In the genomic region with DNA sequence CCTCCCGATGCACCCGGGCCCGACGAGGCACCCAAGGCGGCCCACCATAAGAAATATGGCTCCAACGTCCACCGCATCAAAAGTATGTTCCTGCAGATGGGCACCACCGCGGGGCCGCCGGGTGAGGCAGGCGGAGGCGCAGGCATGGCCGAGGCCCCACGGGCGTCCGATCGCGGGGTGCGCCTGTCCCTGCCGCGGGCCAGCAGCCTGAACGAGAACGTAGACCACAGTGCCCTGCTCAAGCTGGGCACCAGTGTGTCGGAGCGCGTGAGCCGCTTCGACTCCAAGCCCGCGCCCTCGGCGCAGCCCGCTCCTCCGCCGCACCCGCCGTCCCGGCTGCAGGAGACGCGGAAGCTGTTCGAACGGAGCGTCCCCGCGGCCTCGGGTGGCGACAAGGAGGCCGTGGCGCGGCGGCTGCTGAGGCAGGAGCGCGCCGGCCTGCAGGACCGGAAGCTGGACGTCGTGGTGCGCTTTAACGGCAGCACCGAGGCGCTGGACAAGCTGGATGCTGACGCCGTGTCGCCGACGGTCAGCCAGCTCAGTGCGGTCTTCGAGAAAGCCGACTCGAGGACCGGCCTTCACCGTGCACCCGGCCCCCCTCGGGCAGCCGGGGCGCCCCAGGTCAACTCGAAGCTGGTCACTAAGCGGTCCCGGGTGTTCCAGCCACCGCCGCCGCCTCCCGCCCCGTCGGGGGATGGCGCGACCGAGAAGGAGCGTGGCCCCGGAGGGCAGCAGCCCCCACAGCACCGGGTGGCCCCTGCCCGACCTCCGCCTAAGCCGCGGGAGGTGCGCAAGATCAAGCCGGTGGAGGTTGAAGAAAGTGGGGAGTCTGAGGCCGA, we compare ENCODE assay signal across 8 mouse cellular contexts. TPM values are rescaled to one million over a fixed set of nuclear protein-coding genes. Genes with fewer than 3 reads are reported as not detected.
DNase-seq lines count a peak whose midpoint lies in the region; ATAC-seq and TF ChIP-seq lines count a peak whose summit lies in the region.

No protein-coding gene starts in this region.

- 2% methylated on average over 99 of the region's 99 CpGs for WGBS in forebrain, embryonic 14.5 days
- WGBS in intestine, postnatal 0 days: under 1% methylated on average over 99 of the region's 99 CpGs
- 1% methylated on average over 92 of the region's 99 CpGs for WGBS in lung, postnatal 0 days
- WGBS in spleen, adult 2 months: under 1% methylated on average over 98 of the region's 99 CpGs

- peak; percentile 21; the same call in 1 of the 2 replicates for TF ChIP-seq CTCF in intestine, postnatal 0 days (IDR thresholded peaks at IDR 0.05; ENCODE audit: low read depth)
- no peak for TF ChIP-seq CTCF in lung, postnatal 0 days (IDR thresholded peaks at IDR 0.05)
- TF ChIP-seq CTCF in spleen, adult 2 months (IDR thresholded peaks at IDR 0.05; ENCODE audit: extremely low read depth, insufficient read depth, insufficient read length, insufficient replicate concordance): no peak

- H3K36me3 ChIP-seq in forebrain, embryonic 14.5 days (ENCODE audit: control insufficient read depth, insufficient read depth, low read length): peaks cover 20% of the 10 kb centered on the region
- peaks cover 10% of the 10 kb centered on the region for H3K36me3 ChIP-seq in intestine, postnatal 0 days (ENCODE audit: control insufficient read depth, insufficient read depth)
- peaks cover 4% of the 10 kb centered on the region; the same call in 1 of the 2 replicates for H3K36me3 ChIP-seq in lung, postnatal 0 days (ENCODE audit: insufficient read depth, low read length)
- peaks cover 1% of the 10 kb centered on the region; the same call in 1 of the 2 replicates for H3K36me3 ChIP-seq in spleen, adult 2 months (ENCODE audit: control insufficient read depth, insufficient read depth, low read length)

- H3K4me2 ChIP-seq in forebrain, embryonic 14.5 days (ENCODE audit: low read length): peak overlapping the region; percentile 99
- H3K4me2 ChIP-seq in intestine, postnatal 0 days (replicated peaks; ENCODE audit: low read depth): peak overlapping the region; percentile 94
- peak overlapping the region; percentile 94 for H3K4me2 ChIP-seq in lung, postnatal 0 days (replicated peaks; ENCODE audit: low read depth, low read length)

- DNase-seq in layer of hippocampus, postnatal 10 days (ENCODE audit: low spot score in 2 of 2): peak; percentile 60 to 63
- DNase-seq in layer of hippocampus, adult 8-10 months (ENCODE audit: low spot score in 2 of 2): no peak
- DNase-seq in adrenal gland, postnatal 25 days: peak; percentile 69
- DNase-seq in forebrain, embryonic 14.5 days (ENCODE audit: low spot score): peak; percentile 27
- DNase-seq in lung, postnatal 0 days (ENCODE audit: low spot score): peak; percentile 46
- DNase-seq in spleen, adult 2 months (ENCODE audit: low read depth in 1 of 2, low spot score in 2 of 2): peak in 1 of 2 experiments; percentile 50
- no peak for DNase-seq in left cerebral cortex, adult 9 months (ENCODE audit: low spot score in 2 of 2)

- no peaks in the 10 kb centered on the region for H3K9me3 ChIP-seq in forebrain, embryonic 14.5 days (replicated peaks; ENCODE audit: control insufficient read depth, low read length)
- no peaks in the 10 kb centered on the region for H3K9me3 ChIP-seq in intestine, postnatal 0 days (ENCODE audit: control insufficient read depth)
- H3K9me3 ChIP-seq in lung, postnatal 0 days (ENCODE audit: low read length): no peaks in the 10 kb centered on the region

- H3K9ac ChIP-seq in forebrain, embryonic 14.5 days (ENCODE audit: low read length): peak overlapping the region; percentile 94
- H3K9ac ChIP-seq in intestine, postnatal 0 days (ENCODE audit: low read depth, low read length): peak overlapping the region; percentile 83
- H3K9ac ChIP-seq in lung, postnatal 0 days (replicated peaks; ENCODE audit: low read depth): peak overlapping the region; percentile 68

- H3K4me1 ChIP-seq in forebrain, embryonic 14.5 days (ENCODE audit: control insufficient read depth, insufficient read depth, low read length): peaks cover 45% of the 10 kb centered on the region
- H3K4me1 ChIP-seq in intestine, postnatal 0 days (replicated peaks; ENCODE audit: control insufficient read depth, insufficient read depth, low read length): peaks cover 33% of the 10 kb centered on the region
- peaks cover 39% of the 10 kb centered on the region; the same call in 1 of the 2 replicates for H3K4me1 ChIP-seq in lung, postnatal 0 days (ENCODE audit: insufficient read depth, low read depth, low read length)
- peaks cover 17% of the 10 kb centered on the region for H3K4me1 ChIP-seq in spleen, adult 2 months (ENCODE audit: control insufficient read depth, insufficient read depth, insufficient read length)

- no peak for TF ChIP-seq POLR2A in spleen, adult 2 months (IDR thresholded peaks at IDR 0.05; ENCODE audit: low read depth, low read length)

- 0 out of 2 replicates have a peak, but pooled peaks have one; percentile 10 for ATAC-seq in forebrain, embryonic 14.5 days
- peak; percentile 8; the same call in 1 of the 2 replicates for ATAC-seq in intestine, postnatal 0 days
- peak; percentile 3; the same call in 1 of the 2 replicates for ATAC-seq in lung, postnatal 0 days

- H3K27ac ChIP-seq in forebrain, embryonic 14.5 days (ENCODE audit: low read depth, low read length): peak overlapping the region; percentile 94
- H3K27ac ChIP-seq in intestine, postnatal 0 days (ENCODE audit: low read depth, low read length): peak overlapping the region; percentile 80
- peak overlapping the region; percentile 87 for H3K27ac ChIP-seq in lung, postnatal 0 days (ENCODE audit: low read length)
- peak overlapping the region; percentile 77 for H3K27ac ChIP-seq in spleen, adult 2 months (ENCODE audit: insufficient read depth, low read length)

- no peak for TF ChIP-seq EP300 in lung, postnatal 0 days (IDR thresholded peaks at IDR 0.05)

- peak overlapping the region; percentile 86 for H3K4me3 ChIP-seq in forebrain, embryonic 14.5 days (ENCODE audit: low read depth, low read length)
- peak overlapping the region; percentile 81 for H3K4me3 ChIP-seq in intestine, postnatal 0 days (ENCODE audit: low read depth, low read length)
- peak overlapping the region; percentile 87 for H3K4me3 ChIP-seq in lung, postnatal 0 days (ENCODE audit: low read depth, low read length)
- peak overlapping the region; percentile 81 for H3K4me3 ChIP-seq in spleen, adult 2 months (ENCODE audit: extremely low read depth, insufficient read depth, insufficient read length)

- no peaks in the 10 kb centered on the region for H3K27me3 ChIP-seq in forebrain, embryonic 14.5 days (replicated peaks; ENCODE audit: control insufficient read depth, insufficient read depth, low read length)
- H3K27me3 ChIP-seq in intestine, postnatal 0 days (replicated peaks; ENCODE audit: control insufficient read depth, insufficient read depth, low read length): no peaks in the 10 kb centered on the region
- H3K27me3 ChIP-seq in lung, postnatal 0 days (replicated peaks; ENCODE audit: insufficient read depth, low read length): no peaks in the 10 kb centered on the region
- no peaks in the 10 kb centered on the region for H3K27me3 ChIP-seq in spleen, adult 2 months (ENCODE audit: control insufficient read depth, insufficient read depth, low read length)

RNA-seq across cellular contexts. Expression of a gene that starts 1.0 kb away (rescaled TPM):
- 100 to 1,000 TPM; 501 TPM for total RNA-seq in layer of hippocampus, postnatal 10 days (2021)
- total RNA-seq in layer of hippocampus, adult 8-10 months (2022): 100 to 1,000 TPM; 819 to 832 (median 829) TPM
- total RNA-seq in adrenal gland, postnatal 25 days (2021): 125 and 146 TPM in 2 replicates
- 20.8 and 21.8 TPM in 2 replicates for polyA plus RNA-seq in forebrain, embryonic 14.5 days (2014; fragmentation: Nextera tagmentation; extraction: Ambion mirVana)
- 6.3 and 7.1 TPM in 2 replicates for polyA plus RNA-seq in intestine, postnatal 0 days (2015; fragmentation: Nextera tagmentation; extraction: Ambion mirVana)
- polyA plus RNA-seq in lung, postnatal 0 days (2015; fragmentation: Nextera tagmentation; extraction: Ambion mirVana): 9.8 and 11.5 TPM in 2 replicates
- 51.9 and 54.5 TPM in 2 replicates for polyA plus RNA-seq in spleen, adult 2 months (2012; rRNA removed)

RNA-seq across cellular contexts. Expression of a gene that starts 15.7 kb away (rescaled TPM):
- under 1 TPM; 0.66 to 0.78 TPM for total RNA-seq in layer of hippocampus, postnatal 10 days (2021)
- total RNA-seq in layer of hippocampus, adult 8-10 months (2022): under 1 TPM in 2 of 4 experiments, not detected in 2; 0.23 to 0.56 TPM
- total RNA-seq in adrenal gland, postnatal 25 days (2021): not detected in 2 replicates
- polyA plus RNA-seq in forebrain, embryonic 14.5 days (2014; fragmentation: Nextera tagmentation; extraction: Ambion mirVana): not detected in 2 replicates
- polyA plus RNA-seq in intestine, postnatal 0 days (2015; fragmentation: Nextera tagmentation; extraction: Ambion mirVana): 0.18 and 0.55 TPM in 2 replicates
- polyA plus RNA-seq in lung, postnatal 0 days (2015; fragmentation: Nextera tagmentation; extraction: Ambion mirVana): 0.33 and 0.55 TPM in 2 replicates
- polyA plus RNA-seq in spleen, adult 2 months (2012; rRNA removed): 0.85 and 1.5 TPM in 2 replicates

RNA-seq across cellular contexts. Expression of a gene that starts 17.8 kb away (rescaled TPM):
- 100 to 1,000 TPM; 107 TPM for total RNA-seq in layer of hippocampus, postnatal 10 days (2021)
- 10 to 100 TPM; 33.9 to 40.0 (median 36.4) TPM for total RNA-seq in layer of hippocampus, adult 8-10 months (2022)
- total RNA-seq in adrenal gland, postnatal 25 days (2021): 3.0 and 4.4 TPM in 2 replicates
- 81.7 and 96.5 TPM in 2 replicates for polyA plus RNA-seq in forebrain, embryonic 14.5 days (2014; fragmentation: Nextera tagmentation; extraction: Ambion mirVana)
- polyA plus RNA-seq in intestine, postnatal 0 days (2015; fragmentation: Nextera tagmentation; extraction: Ambion mirVana): 6.5 and 6.9 TPM in 2 replicates
- 5.4 and 5.8 TPM in 2 replicates for polyA plus RNA-seq in lung, postnatal 0 days (2015; fragmentation: Nextera tagmentation; extraction: Ambion mirVana)
- polyA plus RNA-seq in spleen, adult 2 months (2012; rRNA removed): 19.3 and 23.7 TPM in 2 replicates

RNA-seq across cellular contexts. Expression of a gene that starts 24.5 kb away (rescaled TPM):
- total RNA-seq in layer of hippocampus, postnatal 10 days (2021): not detected
- total RNA-seq in layer of hippocampus, adult 8-10 months (2022): not detected
- total RNA-seq in adrenal gland, postnatal 25 days (2021): not detected in 2 replicates
- polyA plus RNA-seq in forebrain, embryonic 14.5 days (2014; fragmentation: Nextera tagmentation; extraction: Ambion mirVana): not detected in 2 replicates
- not detected in 2 replicates for polyA plus RNA-seq in intestine, postnatal 0 days (2015; fragmentation: Nextera tagmentation; extraction: Ambion mirVana)
- not detected in 2 replicates for polyA plus RNA-seq in lung, postnatal 0 days (2015; fragmentation: Nextera tagmentation; extraction: Ambion mirVana)
- polyA plus RNA-seq in spleen, adult 2 months (2012; rRNA removed): not detected in 2 replicates

RNA-seq across cellular contexts. Expression of a gene that starts 49.3 kb away (rescaled TPM):
- total RNA-seq in layer of hippocampus, postnatal 10 days (2021): 10 to 100 TPM; 48.9 to 49.7 TPM
- 100 to 1,000 TPM; 116 to 134 (median 123) TPM for total RNA-seq in layer of hippocampus, adult 8-10 months (2022)
- total RNA-seq in adrenal gland, postnatal 25 days (2021): 82.9 and 86.4 TPM in 2 replicates
- polyA plus RNA-seq in forebrain, embryonic 14.5 days (2014; fragmentation: Nextera tagmentation; extraction: Ambion mirVana): 20.1 and 24.2 TPM in 2 replicates
- 53.2 and 57.4 TPM in 2 replicates for polyA plus RNA-seq in intestine, postnatal 0 days (2015; fragmentation: Nextera tagmentation; extraction: Ambion mirVana)
- polyA plus RNA-seq in lung, postnatal 0 days (2015; fragmentation: Nextera tagmentation; extraction: Ambion mirVana): 39.3 and 51.1 TPM in 2 replicates
- 12.6 and 13.8 TPM in 2 replicates for polyA plus RNA-seq in spleen, adult 2 months (2012; rRNA removed)

Comparison
In these comparisons a context has a peak if more than half of its experiments do, and no peak if none do; other contexts are left out.
1. DNase-seq: peak in layer of hippocampus, postnatal 10 days (2 of 2), adrenal gland, postnatal 25 days (single experiment), forebrain, embryonic 14.5 days (single experiment) and lung, postnatal 0 days (single experiment); none in layer of hippocampus, adult 8-10 months (0 of 2) and left cerebral cortex, adult 9 months (0 of 2).
2. Peak in every context shown above with its lines, with median percentiles within 50 percentile points of each other: ATAC-seq, H3K27ac ChIP-seq, H3K4me2 ChIP-seq, H3K4me3 ChIP-seq and H3K9ac ChIP-seq.